Mouse (Mus musculus) midbrain, embryonic 14.5 days (tissue): ENCODE measurements around the gene Pnmal2. TPM values are rescaled to one million over a fixed set of nuclear protein-coding genes. Genes with fewer than 3 reads are reported as not detected.
A peak's percentile ranks its signal among the peaks of the same experiment; 100 is the strongest.

Experiments used
- ATAC-seq: fragments of 200-750 bp; cut with Nextera tagmentation; 2 replicates; pipeline ENCODE4 v1.8.0; 2017; ENCODE audit warnings: moderate number of reproducible peaks, moderate library complexity; ENCODE audit not compliant: low FRiP score, low TSS enrichment
- DNase-seq: peaks from one replicate; pipeline ENCODE4 v3.0.0-alpha.2; 2015
- H3K27ac ChIP-seq: fragments of 300-500 bp; sonication (generic); replicated peaks from 2 replicates; pipeline ENCODE4 v1.5.1; 2014; ENCODE audit warnings: mild to moderate bottlenecking, low read depth, low read length, moderate library complexity
- H3K27me3 ChIP-seq: fragments of 300-500 bp; sonication (generic); 2 replicates; pipeline ENCODE4 v1.6.1; 2014; ENCODE audit warnings: low read length, control low read depth, mixed read lengths; ENCODE audit not compliant: control insufficient read depth, insufficient read depth
- H3K36me3 ChIP-seq: fragments of 300-500 bp; sonication (generic); 2 replicates; pipeline ENCODE4 v1.6.1; 2014; ENCODE audit warnings: low read length, control low read depth; ENCODE audit not compliant: control insufficient read depth, insufficient read depth
- H3K4me1 ChIP-seq: fragments of 300-500 bp; sonication (generic); 2 replicates; pipeline ENCODE4 v1.6.1; 2014; ENCODE audit warnings: mild to moderate bottlenecking, antibody characterized with exemption, low read length, control low read depth; ENCODE audit not compliant: control insufficient read depth, insufficient read depth
- H3K4me2 ChIP-seq: fragments of 300-500 bp; sonication (generic); 2 replicates; pipeline ENCODE4 v1.6.1; 2014; ENCODE audit warnings: mild to moderate bottlenecking, low read length, moderate library complexity
- H3K4me3 ChIP-seq: fragments of 300-500 bp; sonication (generic); replicated peaks from 2 replicates; pipeline ENCODE4 v1.5.1; 2014; ENCODE audit warnings: low read depth, low read length
- H3K9ac ChIP-seq: fragments of 300-500 bp; sonication (generic); replicated peaks from 2 replicates; pipeline ENCODE4 v1.6.1; 2014; ENCODE audit warnings: mild to moderate bottlenecking, low read length, moderate library complexity
- H3K9me3 ChIP-seq: fragments of 300-500 bp; sonication (generic); 2 replicates; pipeline ENCODE4 v1.6.1; 2016; ENCODE audit warnings: low read length, control low read depth, mixed read lengths; ENCODE audit not compliant: control insufficient read depth
- WGBS: fragments of 180-500 bp; shearing (Covaris S2); extraction: QIAGEN DNeasy Blood & Tissue Kit; methylation state at CpG from one replicate; pipeline ENCODE4 v1.1.7; 2014; 5-methylcytosine and 5-hydroxymethylcytosine counted together
- polyA plus RNA-seq: library from polyadenylated mRNA; unstranded; fragments of >200 nt; fragmentation: Nextera tagmentation; extraction: Ambion mirVana; gene quantifications from 2 replicates; pipeline ENCODE4 v1.2.1, GENCODE M21; 2014

Pnmal2 gene
- polyA plus RNA-seq, 1 experiment from 2014 or later, result 116 TPM

- no peak for ATAC-seq
- no peaks in the 10 kb centered on the region for H3K27me3 ChIP-seq
These were observed 37.5 kb upstream of the Pnmal2 start for GRCm38 (mm10) chr7:16906889-16907559.

GRCm38 (mm10) chr7:16907842-16908241 is 36.6 kb upstream of the Pnmal2 start:
- Histone ChIP-seq H3K4me1 (peaks cover 4% of the 10 kb centered on the region; the same call in 1 of the 2 replicates), H3K4me2 (no peak overlapping the region), H3K27ac (no peak overlapping the region), H3K36me3 (no peaks in the 10 kb centered on the region), H3K4me3 (no peak overlapping the region), H3K9me3 (no peaks in the 10 kb centered on the region), H3K9ac (no peak overlapping the region), H3K27me3 (no peaks in the 10 kb centered on the region)
- ATAC-seq, result no peak
- WGBS, result 80% methylated on average over 7 of the region's 7 CpGs
- no peak for DNase-seq

More at GRCm38 (mm10) chr7:16906889-16907559, 37.5 kb upstream of the Pnmal2 start:
- Histone ChIP-seq H3K36me3 (no peaks in the 10 kb centered on the region), H3K4me3 (no peak overlapping the region), H3K4me2 (no peak overlapping the region), H3K9ac (no peak overlapping the region), H3K9me3 (no peaks in the 10 kb centered on the region), H3K4me1 (peaks cover 4% of the 10 kb centered on the region; the same call in 1 of the 2 replicates), H3K27ac (no peak overlapping the region)
- DNase-seq, result no peak
- 93% methylated on average over 41 of the region's 41 CpGs for WGBS

GRCm38 (mm10) chr7:16908367-16908766 is 36.1 kb upstream of the Pnmal2 start:
- Histone ChIP-seq H3K4me3 (no peak overlapping the region), H3K4me2 (no peak overlapping the region), H3K4me1 (peaks cover 4% of the 10 kb centered on the region; the same call in 1 of the 2 replicates), H3K9ac (no peak overlapping the region), H3K36me3 (peaks cover 5% of the 10 kb centered on the region; the same call in 1 of the 2 replicates), H3K27ac (no peak overlapping the region), H3K9me3 (no peaks in the 10 kb centered on the region), H3K27me3 (no peaks in the 10 kb centered on the region)
- WGBS, result 54% methylated on average over 11 of the region's 11 CpGs
- no peak for ATAC-seq
- DNase-seq, result no peak

GRCm38 (mm10) chr7:16908859-16909258 is 35.6 kb upstream of the Pnmal2 start:
- Histone ChIP-seq H3K4me1 (peaks cover 4% of the 10 kb centered on the region; the same call in 1 of the 2 replicates), H3K36me3 (peaks cover 7% of the 10 kb centered on the region), H3K4me2 (no peak overlapping the region), H3K9ac (no peak overlapping the region), H3K27ac (no peak overlapping the region), H3K27me3 (no peaks in the 10 kb centered on the region), H3K4me3 (no peak overlapping the region), H3K9me3 (no peaks in the 10 kb centered on the region)
- 78% methylated on average over 11 of the region's 11 CpGs for WGBS
- ATAC-seq (no peak), DNase-seq (no peak)

GRCm38 (mm10) chr7:16909909-16910308 is 34.6 kb upstream of the Pnmal2 start:
- H3K9me3 ChIP-seq, result no peaks in the 10 kb centered on the region
- H3K27me3 ChIP-seq, result no peaks in the 10 kb centered on the region
- peaks cover 4% of the 10 kb centered on the region; the same call in 1 of the 2 replicates for H3K4me1 ChIP-seq
- no peak for ATAC-seq
- H3K27ac ChIP-seq, result no peak overlapping the region
- 56% methylated on average over 10 of the region's 10 CpGs for WGBS
- peaks cover 17% of the 10 kb centered on the region for H3K36me3 ChIP-seq
- H3K9ac ChIP-seq, result no peak overlapping the region
- DNase-seq, result no peak
- no peak overlapping the region for H3K4me2 ChIP-seq
- H3K4me3 ChIP-seq, result no peak overlapping the region

GRCm38 (mm10) chr7:16911904-16912303 is 32.6 kb upstream of the Pnmal2 start:
- H3K4me1 ChIP-seq, result peaks cover 4% of the 10 kb centered on the region; the same call in 1 of the 2 replicates
- no peaks in the 10 kb centered on the region for H3K27me3 ChIP-seq
- peaks cover 37% of the 10 kb centered on the region for H3K36me3 ChIP-seq
- no peak overlapping the region for H3K4me2 ChIP-seq
- ATAC-seq (no peak), DNase-seq (no peak)
- no peaks in the 10 kb centered on the region for H3K9me3 ChIP-seq
- H3K27ac ChIP-seq, result no peak overlapping the region
- WGBS, result 95% methylated on average over 3 of the region's 3 CpGs
- no peak overlapping the region for H3K9ac ChIP-seq
- H3K4me3 ChIP-seq, result no peak overlapping the region

GRCm38 (mm10) chr7:16912360-16912759 is 32.1 kb upstream of the Pnmal2 start:
- Histone ChIP-seq H3K4me2 (no peak overlapping the region), H3K4me3 (no peak overlapping the region), H3K36me3 (peaks cover 41% of the 10 kb centered on the region), H3K9me3 (no peaks in the 10 kb centered on the region), H3K27me3 (no peaks in the 10 kb centered on the region), H3K9ac (no peak overlapping the region), H3K4me1 (peaks cover 4% of the 10 kb centered on the region; the same call in 1 of the 2 replicates), H3K27ac (no peak overlapping the region)
- ATAC-seq (no peak), DNase-seq (no peak)
- 67% methylated on average over 6 of the region's 6 CpGs for WGBS

- peak; percentile 73; the same call in 1 of the 2 replicates for ATAC-seq
- Histone ChIP-seq H3K27me3 (no peaks in the 10 kb centered on the region), H3K4me1 (no peaks in the 10 kb centered on the region), H3K36me3 (peaks cover 57% of the 10 kb centered on the region), H3K4me2 (no peak overlapping the region), H3K4me3 (no peak overlapping the region), H3K9ac (no peak overlapping the region), H3K27ac (no peak overlapping the region), H3K9me3 (no peaks in the 10 kb centered on the region)
- DNase-seq, result peak; percentile 89
- WGBS, result 42% methylated on average over 10 of the region's 10 CpGs
These were observed 30.6 kb upstream of the Pnmal2 start for GRCm38 (mm10) chr7:16913806-16914452.
